Mouse (Mus musculus) kidney, embryonic 16.5 days (tissue): ENCODE data around the gene Kncn. TPM values are rescaled to one million over a fixed set of nuclear protein-coding genes. Genes with fewer than 3 reads are reported as not detected.

Experiments used
- ATAC-seq: fragments of 200-750 bp; cut with Nextera tagmentation; 2 replicates; pipeline ENCODE4 v1.8.0; 2017; ENCODE audit warnings: moderate TSS enrichment; ENCODE audit not compliant: low FRiP score, low TSS enrichment
- H3K27ac ChIP-seq: fragments of 300-500 bp; sonication (generic); 2 replicates; pipeline ENCODE4 v1.5.1; 2014; ENCODE audit warnings: low read length
- H3K27me3 ChIP-seq: fragments of 300-500 bp; sonication (generic); 2 replicates; pipeline ENCODE4 v1.6.1; 2014; ENCODE audit warnings: low read length, control low read depth, mixed read lengths; ENCODE audit not compliant: insufficient read depth
- H3K36me3 ChIP-seq: fragments of 300-500 bp; sonication (generic); 2 replicates; pipeline ENCODE4 v1.6.1; 2014; ENCODE audit warnings: low read length, control low read depth, mixed read lengths; ENCODE audit not compliant: insufficient read depth
- H3K4me1 ChIP-seq: fragments of 300-500 bp; sonication (generic); 2 replicates; pipeline ENCODE4 v1.6.1; 2014; ENCODE audit warnings: low read length, control low read depth, mixed read lengths; ENCODE audit not compliant: insufficient read depth
- H3K4me2 ChIP-seq: fragments of 300-500 bp; sonication (generic); replicated peaks from 2 replicates; pipeline ENCODE4 v1.6.1; 2014; ENCODE audit warnings: low read depth, low read length
- H3K4me3 ChIP-seq: fragments of 300-500 bp; sonication (generic); 2 replicates; pipeline ENCODE4 v1.5.1; 2014; ENCODE audit warnings: mild to moderate bottlenecking, low read length
- H3K9ac ChIP-seq: fragments of 300-500 bp; sonication (generic); replicated peaks from 2 replicates; pipeline ENCODE4 v1.6.1; 2014; ENCODE audit warnings: low read length
- H3K9me3 ChIP-seq: fragments of 300-500 bp; sonication (generic); 2 replicates; pipeline ENCODE4 v1.6.1; 2016; ENCODE audit warnings: low read length, control low read depth
- WGBS: fragments of 180-500 bp; shearing (Covaris S2); extraction: QIAGEN DNeasy Blood & Tissue Kit; methylation state at CpG from one replicate; pipeline ENCODE4 v1.1.7; 2014; 5-methylcytosine and 5-hydroxymethylcytosine counted together
- polyA plus RNA-seq: library from polyadenylated mRNA; unstranded; fragments of >200 nt; fragmentation: Nextera tagmentation; extraction: Ambion mirVana; gene quantifications from 2 replicates; pipeline ENCODE4 v1.2.1, GENCODE M21; 2015

Gene Kncn
- polyA plus RNA-seq, 1 experiment from 2014 or later, result 0.07 TPM

- H3K27me3 ChIP-seq, result no peaks in the 10 kb centered on the region
- no peaks in the 10 kb centered on the region for H3K4me1 ChIP-seq
- H3K4me2 ChIP-seq, result no peak overlapping the region
- H3K9me3 ChIP-seq, result no peaks in the 10 kb centered on the region
- peaks cover 16% of the 10 kb centered on the region for H3K36me3 ChIP-seq
- no peak overlapping the region for H3K4me3 ChIP-seq
- ATAC-seq, result peak; percentile 27; the same call in 1 of the 2 replicates
- WGBS, result 61% methylated on average over 8 of the region's 8 CpGs
- H3K9ac ChIP-seq, result no peak overlapping the region
- no peak overlapping the region for H3K27ac ChIP-seq
Observed at GRCm38 (mm10) chr4:115848990-115849677, 35.1 kb upstream of the Kncn start.

GRCm38 (mm10) chr4:115850111-115850510, 34.1 kb upstream of the Kncn start:
- Histone ChIP-seq H3K9me3 (no peaks in the 10 kb centered on the region), H3K27me3 (no peaks in the 10 kb centered on the region), H3K27ac (no peak overlapping the region), H3K9ac (no peak overlapping the region), H3K4me3 (no peak overlapping the region), H3K4me1 (no peaks in the 10 kb centered on the region), H3K4me2 (no peak overlapping the region), H3K36me3 (peaks cover 16% of the 10 kb centered on the region)
- ATAC-seq, result no peak
- 80% methylated on average over 2 of the region's 2 CpGs for WGBS

DNA sequence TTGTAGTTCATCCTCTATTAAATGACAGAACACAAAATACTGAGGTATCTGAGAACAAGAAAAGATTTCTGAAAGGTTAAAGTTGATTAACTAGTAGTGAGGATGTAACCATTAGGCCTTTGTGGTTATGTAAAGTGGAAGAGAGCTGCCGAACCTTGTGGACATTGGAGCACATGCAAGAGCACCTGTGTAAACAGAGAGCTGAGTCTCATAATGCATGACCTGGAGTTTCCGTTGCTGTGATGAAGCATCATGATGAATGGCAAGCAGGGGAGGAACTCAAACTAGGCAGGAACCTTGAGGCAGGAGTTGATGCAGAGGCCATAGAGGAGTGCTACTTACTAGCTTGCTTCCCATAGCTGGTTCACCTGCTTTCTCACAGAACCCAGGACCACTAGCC, 33.6 kb upstream of the Kncn start:
- H3K9me3 ChIP-seq, result no peaks in the 10 kb centered on the region
- H3K27me3 ChIP-seq, result no peaks in the 10 kb centered on the region
- H3K4me2 ChIP-seq, result no peak overlapping the region
- 25% methylated on average over 2 of the region's 2 CpGs for WGBS
- no peak overlapping the region for H3K27ac ChIP-seq
- peaks cover 16% of the 10 kb centered on the region for H3K36me3 ChIP-seq
- no peak overlapping the region for H3K9ac ChIP-seq
- no peak for ATAC-seq
- H3K4me3 ChIP-seq, result no peak overlapping the region
- no peaks in the 10 kb centered on the region for H3K4me1 ChIP-seq

DNA sequence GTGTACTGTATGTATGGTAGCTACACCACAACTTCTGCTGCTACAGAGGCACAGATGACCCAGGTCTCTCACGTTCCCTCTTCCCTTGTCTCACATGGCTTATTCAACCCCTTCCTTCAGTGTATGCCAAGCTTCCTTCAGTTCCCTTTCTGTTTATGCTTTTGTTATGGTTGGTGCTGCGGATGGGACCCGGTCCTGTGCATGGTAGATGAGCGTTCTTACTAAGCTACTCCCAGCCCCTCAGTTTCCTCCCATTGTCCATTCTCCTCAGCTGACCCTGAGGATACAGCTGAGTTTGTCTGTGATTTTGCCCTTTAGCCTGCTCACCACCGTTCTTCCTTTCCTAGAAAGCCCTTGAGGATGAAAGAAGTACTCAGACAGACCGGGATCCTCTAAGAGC, 32.6 kb upstream of the Kncn start:
- no peaks in the 10 kb centered on the region for H3K4me1 ChIP-seq
- no peaks in the 10 kb centered on the region for H3K9me3 ChIP-seq
- ATAC-seq, result no peak
- H3K27me3 ChIP-seq, result no peaks in the 10 kb centered on the region
- no peak overlapping the region for H3K4me3 ChIP-seq
- WGBS, result 81% methylated on average over 6 of the region's 6 CpGs
- H3K27ac ChIP-seq, result no peak overlapping the region
- peaks cover 16% of the 10 kb centered on the region for H3K36me3 ChIP-seq
- H3K4me2 ChIP-seq, result no peak overlapping the region
- no peak overlapping the region for H3K9ac ChIP-seq

- Histone ChIP-seq H3K4me1 (no peaks in the 10 kb centered on the region), H3K36me3 (peaks cover 32% of the 10 kb centered on the region), H3K4me2 (no peak overlapping the region), H3K4me3 (no peak overlapping the region), H3K27me3 (no peaks in the 10 kb centered on the region), H3K9me3 (no peaks in the 10 kb centered on the region), H3K9ac (no peak overlapping the region), H3K27ac (no peak overlapping the region)
- WGBS, result 37% methylated on average over 6 of the region's 6 CpGs
- no peak for ATAC-seq
Observed at GRCm38 (mm10) chr4:115855100-115855499, 29.1 kb upstream of the Kncn start.

GRCm38 (mm10) chr4:115855609-115856008, 28.6 kb upstream of the Kncn start:
- H3K27me3 ChIP-seq, result no peaks in the 10 kb centered on the region
- H3K4me1 ChIP-seq, result no peaks in the 10 kb centered on the region
- H3K27ac ChIP-seq, result no peak overlapping the region
- no peak for ATAC-seq
- H3K9me3 ChIP-seq, result no peaks in the 10 kb centered on the region
- H3K36me3 ChIP-seq, result peaks cover 30% of the 10 kb centered on the region
- no peak overlapping the region for H3K9ac ChIP-seq
- no peak overlapping the region for H3K4me2 ChIP-seq
- WGBS, result 70% methylated on average over 4 of the region's 4 CpGs
- H3K4me3 ChIP-seq, result no peak overlapping the region

GRCm38 (mm10) chr4:115856282-115856681, 27.9 kb upstream of the Kncn start:
- H3K9ac ChIP-seq, result no peak overlapping the region
- H3K27ac ChIP-seq, result no peak overlapping the region
- no peaks in the 10 kb centered on the region for H3K4me1 ChIP-seq
- ATAC-seq, result no peak
- no peaks in the 10 kb centered on the region for H3K27me3 ChIP-seq
- H3K9me3 ChIP-seq, result no peaks in the 10 kb centered on the region
- H3K4me2 ChIP-seq, result no peak overlapping the region
- H3K4me3 ChIP-seq, result no peak overlapping the region
- whole genome bisulfite sequencing, result 74% methylated on average over 4 of the region's 4 CpGs
- peaks cover 30% of the 10 kb centered on the region for H3K36me3 ChIP-seq

DNA sequence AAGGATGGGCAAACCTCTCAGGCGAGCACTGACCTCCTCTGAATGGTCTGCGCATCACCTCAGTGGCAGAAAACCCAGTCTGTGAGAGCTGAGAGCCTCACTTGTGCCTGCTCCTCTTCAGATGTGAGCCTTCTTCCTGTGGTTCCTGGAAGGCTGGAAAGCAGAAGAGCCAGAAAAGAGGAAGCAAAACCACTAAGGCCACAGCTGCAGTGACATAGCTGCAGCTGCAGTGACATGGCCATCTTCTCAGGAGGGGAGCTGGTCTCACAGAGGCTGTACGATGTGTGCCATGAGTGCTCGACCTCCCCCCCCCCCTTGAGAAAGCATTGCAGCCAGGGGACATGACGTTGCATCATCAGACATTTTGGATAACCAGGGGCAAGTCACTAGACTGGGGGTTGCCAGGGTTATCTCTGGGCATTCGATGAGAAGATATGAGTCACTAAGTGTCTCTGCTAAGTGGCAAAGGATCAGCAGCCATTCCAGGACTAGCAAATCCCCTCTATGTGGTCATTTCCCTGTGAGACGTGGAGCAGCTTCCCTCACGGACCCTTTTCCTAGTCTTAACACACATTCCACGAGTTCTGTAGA, 26.8 kb upstream of the Kncn start:
- Histone ChIP-seq H3K27me3 (no peaks in the 10 kb centered on the region), H3K4me3 (no peak overlapping the region), H3K4me1 (no peaks in the 10 kb centered on the region), H3K4me2 (no peak overlapping the region), H3K9me3 (no peaks in the 10 kb centered on the region), H3K36me3 (peaks cover 27% of the 10 kb centered on the region), H3K27ac (no peak overlapping the region), H3K9ac (no peak overlapping the region)
- ATAC-seq, result no peak
- 84% methylated on average over 9 of the region's 9 CpGs for WGBS

DNA sequence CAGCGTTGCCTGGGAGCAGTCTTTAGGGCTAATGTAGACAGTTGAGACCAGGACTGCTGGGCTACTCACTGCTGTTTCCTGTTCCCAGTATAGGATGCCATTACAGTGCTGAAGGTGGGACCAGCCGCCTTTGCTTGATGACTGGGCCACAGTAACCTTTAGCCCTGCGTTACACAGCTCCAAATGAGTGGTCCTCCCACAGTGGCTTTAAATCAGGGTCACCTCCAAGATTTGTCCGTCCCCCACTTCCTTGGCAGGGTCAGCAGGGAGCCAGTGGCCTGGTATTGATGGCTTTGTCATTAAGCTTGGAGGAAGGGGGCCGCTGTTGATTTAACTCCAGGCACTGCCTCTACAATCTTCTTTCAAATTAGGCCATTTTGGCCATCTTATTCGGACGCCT, 20.8 kb upstream of the Kncn start:
- Histone ChIP-seq H3K9ac (no peak overlapping the region), H3K27me3 (no peaks in the 10 kb centered on the region), H3K9me3 (no peaks in the 10 kb centered on the region), H3K4me1 (peaks cover 4% of the 10 kb centered on the region), H3K4me3 (no peak overlapping the region), H3K4me2 (no peak overlapping the region), H3K27ac (no peak overlapping the region), H3K36me3 (peaks cover 18% of the 10 kb centered on the region)
- ATAC-seq, result no peak
- WGBS, result 45% methylated on average over 7 of the region's 7 CpGs

GRCm38 (mm10) chr4:115863880-115864279, 20.3 kb upstream of the Kncn start:
- no peak for ATAC-seq
- WGBS, result 25% methylated on average over 10 of the region's 10 CpGs
- Histone ChIP-seq H3K27ac (no peak overlapping the region), H3K4me3 (no peak overlapping the region), H3K9ac (no peak overlapping the region), H3K4me2 (no peak overlapping the region), H3K4me1 (peaks cover 4% of the 10 kb centered on the region), H3K27me3 (no peaks in the 10 kb centered on the region), H3K36me3 (peaks cover 18% of the 10 kb centered on the region), H3K9me3 (no peaks in the 10 kb centered on the region)
